In the genomic region with DNA sequence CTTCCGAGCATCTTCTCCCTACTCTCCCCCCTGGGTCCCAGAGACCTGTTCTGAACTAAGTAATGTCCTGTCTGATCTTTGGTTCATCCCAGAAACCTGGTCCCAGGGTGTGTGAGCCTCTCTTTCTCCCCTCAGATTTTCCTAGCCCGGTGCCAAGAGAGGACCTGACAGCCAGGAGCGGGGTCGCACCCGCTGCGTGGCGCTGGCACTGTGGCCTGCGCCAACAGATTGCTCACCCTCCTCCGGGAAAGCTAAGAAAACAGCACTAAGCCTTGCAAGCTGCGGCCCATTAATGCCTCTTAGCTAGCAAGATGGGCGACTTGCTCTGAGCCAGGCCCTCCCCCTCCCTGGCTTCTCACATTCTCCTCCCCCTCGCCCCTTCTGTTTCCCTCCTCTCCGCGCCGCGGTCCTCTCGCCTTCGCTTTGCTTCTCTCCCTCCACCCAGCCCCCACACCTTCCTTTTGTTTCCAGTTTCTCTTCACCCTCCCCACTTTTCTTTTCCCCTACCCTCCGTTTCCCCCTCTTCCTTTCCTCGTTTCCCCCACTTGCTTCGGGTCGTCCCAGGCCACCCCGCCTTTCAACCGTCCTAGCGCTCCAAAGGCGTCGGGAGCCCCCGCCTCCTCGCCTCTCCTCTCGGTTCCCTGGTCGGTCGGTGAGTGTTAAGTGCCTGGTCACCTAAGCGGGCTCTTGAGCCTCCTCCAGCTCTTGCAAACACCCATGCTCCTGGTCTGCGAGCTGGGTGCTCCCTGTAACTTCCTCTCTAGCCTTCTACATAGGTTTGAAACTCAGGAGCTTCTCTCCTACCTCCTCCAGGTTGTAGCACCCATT, we compare ENCODE assay signal across 8 mouse cellular contexts. TPM values are rescaled to one million over a fixed set of nuclear protein-coding genes. Genes with fewer than 3 reads are reported as not detected.
A peak's percentile ranks its signal among the peaks of the same experiment; 100 is the strongest.
DNase-seq lines count a peak whose midpoint lies in the region; ATAC-seq and TF ChIP-seq lines count a peak whose summit lies in the region.

No protein-coding gene starts in this region.

- H3K4me1 ChIP-seq in ES-E14 (ENCODE audit: control insufficient read depth in 2 of 2, insufficient read depth in 2 of 2, low read length in 2 of 2, poor library complexity in 1 of 2) = peaks cover 0 to 3% of the 10 kb centered on the region in 2 experiments; a peak in 1 of 4 replicates
- peaks cover 5% of the 10 kb centered on the region; the same call in 1 of the 2 replicates for H3K4me1 ChIP-seq in embryonic facial prominence, embryonic 11.5 days (ENCODE audit: control insufficient read depth, insufficient read depth, low read length)
- H3K4me1 ChIP-seq in hindbrain, postnatal 0 days (ENCODE audit: insufficient read depth, low read length) = 0 out of 2 replicates have a peak, but pooled peaks cover 8% of the 10 kb centered on the region
- H3K4me1 ChIP-seq in liver, embryonic 14.5 days (replicated peaks; ENCODE audit: control insufficient read depth in 2 of 2, insufficient read depth in 2 of 2, low read length in 1 of 2) = no peaks in the 10 kb centered on the region

- in situ Hi-C loops in ES-E14 (cut with MboI; ENCODE audit: low sequenced_read_pairs in 2 of 2, unreplicated experiment in 2 of 2) = no loop called here

- H3K4me2 ChIP-seq in embryonic facial prominence, embryonic 11.5 days (ENCODE audit: low read depth, low read length) = peak overlapping the region; percentile 57
- peak overlapping the region; percentile 59 for H3K4me2 ChIP-seq in hindbrain, postnatal 0 days (ENCODE audit: low read depth, low read length)
- peak overlapping the region; percentile 39 for H3K4me2 ChIP-seq in liver, embryonic 14.5 days (ENCODE audit: low read depth)

- TF ChIP-seq CTCF in gastrocnemius, adult 2 months (IDR thresholded peaks at IDR 0.05) = no peak
- no peak for TF ChIP-seq CTCF in hindbrain, postnatal 0 days (IDR thresholded peaks at IDR 0.05; ENCODE audit: low read depth)
- TF ChIP-seq CTCF in liver, embryonic 14.5 days (IDR thresholded peaks at IDR 0.05; ENCODE audit: low read depth) = no peak

- H3K27ac ChIP-seq in gastrocnemius, adult 2 months = 0 out of 2 replicates have a peak overlapping the region, but pooled peaks have one; percentile 12
- H3K27ac ChIP-seq in ES-E14 (ENCODE audit: insufficient read depth, low read depth, low read length, poor library complexity, severe bottlenecking) = no peak overlapping the region
- H3K27ac ChIP-seq in embryonic facial prominence, embryonic 11.5 days (replicated peaks; ENCODE audit: low read depth, low read length) = peak overlapping the region; percentile 20; the same call in 1 of the 2 replicates
- peak overlapping the region; percentile 78 for H3K27ac ChIP-seq in hindbrain, postnatal 0 days
- no peak overlapping the region for H3K27ac ChIP-seq in liver, embryonic 14.5 days

- no peaks in the 10 kb centered on the region for H3K9me3 ChIP-seq in ES-E14 (ENCODE audit: control insufficient read depth, insufficient read depth, low read depth, low read length)
- no peaks in the 10 kb centered on the region for H3K9me3 ChIP-seq in embryonic facial prominence, embryonic 11.5 days (replicated peaks; ENCODE audit: control insufficient read depth, low read length)
- no peaks in the 10 kb centered on the region for H3K9me3 ChIP-seq in hindbrain, postnatal 0 days (ENCODE audit: low read length)
- no peaks in the 10 kb centered on the region for H3K9me3 ChIP-seq in liver, embryonic 14.5 days (ENCODE audit: control insufficient read depth, low read length)

- H3K27me3 ChIP-seq in embryonic facial prominence, embryonic 11.5 days (ENCODE audit: control insufficient read depth, insufficient read depth, low read length) = peaks cover 73% of the 10 kb centered on the region
- H3K27me3 ChIP-seq in hindbrain, postnatal 0 days (ENCODE audit: insufficient read depth, low read length) = peaks cover 34% of the 10 kb centered on the region
- peaks cover 92% of the 10 kb centered on the region for H3K27me3 ChIP-seq in liver, embryonic 14.5 days (ENCODE audit: control insufficient read depth, insufficient read depth, low read length)

- WGBS in embryonic facial prominence, embryonic 11.5 days = 0% methylated on average over 34 of the region's 34 CpGs
- 0% methylated on average over 34 of the region's 34 CpGs for WGBS in hindbrain, postnatal 0 days
- WGBS in liver, embryonic 14.5 days (ENCODE audit: insufficient replicate concordance) = under 1% methylated on average over 34 of the region's 34 CpGs

- H3K36me3 ChIP-seq in ES-E14 (ENCODE audit: control insufficient read depth, insufficient read depth, low read length, poor library complexity, severe bottlenecking) = no peaks in the 10 kb centered on the region
- H3K36me3 ChIP-seq in embryonic facial prominence, embryonic 11.5 days (replicated peaks; ENCODE audit: control insufficient read depth, insufficient read depth, low read depth, low read length) = no peaks in the 10 kb centered on the region
- no peaks in the 10 kb centered on the region for H3K36me3 ChIP-seq in hindbrain, postnatal 0 days (ENCODE audit: insufficient read depth, low read length)
- no peaks in the 10 kb centered on the region for H3K36me3 ChIP-seq in liver, embryonic 14.5 days (replicated peaks; ENCODE audit: control insufficient read depth, insufficient read depth, low read depth)

- no peak for TF ChIP-seq EP300 in liver, embryonic 14.5 days (IDR thresholded peaks at IDR 0.05; ENCODE audit: low read depth)

- H3K4me3 ChIP-seq in gastrocnemius, adult 2 months = peak overlapping the region; percentile 52
- H3K4me3 ChIP-seq in ES-E14 (ENCODE audit: insufficient read depth in 1 of 2, low read depth in 1 of 2, low read length in 2 of 2, poor library complexity in 1 of 2, severe bottlenecking in 1 of 2) = peak overlapping the region; percentile 28 to 56
- peak overlapping the region; percentile 30 for H3K4me3 ChIP-seq in embryonic facial prominence, embryonic 11.5 days (ENCODE audit: low read depth, low read length)
- peak overlapping the region; percentile 22 for H3K4me3 ChIP-seq in hindbrain, postnatal 0 days (ENCODE audit: low read length)
- H3K4me3 ChIP-seq in liver, embryonic 14.5 days (ENCODE audit: insufficient read depth in 1 of 2, low read depth in 2 of 2, low read length in 2 of 2) = peak overlapping the region in 1 of 2 experiments; percentile 22; a peak in 1 of 4 replicates

- intact Hi-C loops in gastrocnemius, adult 2 months (cut with DNase I) = no loop called here

- peak; percentile 27 for DNase-seq in gastrocnemius, adult 2 months
- DNase-seq in gastrocnemius, postnatal 10 days = no peak
- DNase-seq in ES-E14 (ENCODE audit: low read depth, low spot score) = no peak
- peak; percentile 74 for DNase-seq in embryonic facial prominence, embryonic 11.5 days (ENCODE audit: low spot score)
- peak; percentile 86 for DNase-seq in hindbrain, postnatal 0 days (ENCODE audit: low spot score)
- no peak for DNase-seq in liver, embryonic 14.5 days (ENCODE audit: low read depth in 3 of 3, low spot score in 3 of 3)
- DNase-seq in right cerebral cortex, adult 18-20 months = peak; percentile 79
- no peak for DNase-seq in ovary, postnatal 14 days (ENCODE audit: low spot score)

- no peak overlapping the region for H3K9ac ChIP-seq in ES-E14 (ENCODE audit: insufficient read depth, low read depth, low read length, poor library complexity, severe bottlenecking)
- peak overlapping the region; percentile 41 for H3K9ac ChIP-seq in embryonic facial prominence, embryonic 11.5 days (replicated peaks; ENCODE audit: low read length)
- H3K9ac ChIP-seq in hindbrain, postnatal 0 days (replicated peaks; ENCODE audit: low read length) = peak overlapping the region; percentile 40
- no peak overlapping the region for H3K9ac ChIP-seq in liver, embryonic 14.5 days (replicated peaks)

- ATAC-seq in embryonic facial prominence, embryonic 11.5 days (replicated peaks; ENCODE audit: insufficient number of reproducible peaks, low FRiP score, low TSS enrichment, low read depth) = peak; percentile 31; the same call in 1 of the 2 replicates
- ATAC-seq in hindbrain, postnatal 0 days = peak; percentile 58
- no peak for ATAC-seq in liver, embryonic 14.5 days (ENCODE audit: insufficient read depth)

TF ChIP-seq in ES-E14, 5 proteins besides CTCF, POLR2A, EP300 and RAD21:
- TF ChIP-seq ZC3H11A (IDR thresholded peaks at IDR 0.05; ENCODE audit: borderline replicate concordance, low read depth, low read length) = no peak
- TF ChIP-seq ZNF384 (IDR thresholded peaks at IDR 0.05; ENCODE audit: low read depth, low read length) = no peak
- TF ChIP-seq CHD2 (IDR thresholded peaks at IDR 0.05; ENCODE audit: low read depth, low read length) = no peak
- no peak for TF ChIP-seq MAFK (IDR thresholded peaks at IDR 0.05; ENCODE audit: insufficient read depth, low read depth, low read length)
- TF ChIP-seq HCFC1 (IDR thresholded peaks at IDR 0.05; ENCODE audit: borderline replicate concordance, insufficient read depth, low read length) = no peak
TF ChIP-seq in ES-E14: peak in this region for 0.

RNA-seq across cellular contexts. Expression of a gene that starts 7.8 kb away (rescaled TPM):
- total RNA-seq in gastrocnemius, adult 2 months (2021) = under 1 TPM; 0.92 to 0.98 TPM
- 1 to 10 TPM; 3.2 to 3.3 TPM for total RNA-seq in gastrocnemius, postnatal 10 days (2021)
- 0.27 TPM in 1 of 2 replicates, not detected in the other for total RNA-seq in ES-E14 (2012; rRNA removed)
- polyA plus RNA-seq in embryonic facial prominence, embryonic 11.5 days (2014; fragmentation: Nextera tagmentation; extraction: Ambion mirVana) = 11.5 and 13.0 TPM in 2 replicates
- total RNA-seq in hindbrain, postnatal 0 days (2014; rRNA removed) = 112 and 125 TPM in 2 replicates
- polyA plus RNA-seq in hindbrain, postnatal 0 days (2015; fragmentation: Nextera tagmentation; extraction: Ambion mirVana) = 73.8 and 76.0 TPM in 2 replicates
- polyA plus RNA-seq in liver, embryonic 14.5 days (2012; rRNA removed) = 17.6 and 19.6 TPM in 2 replicates
- 32.3 TPM in 2 replicates for polyA plus RNA-seq in liver, embryonic 14.5 days (2014; fragmentation: Nextera tagmentation; extraction: Ambion mirVana)

Comparison
In these comparisons a context has a peak if more than half of its experiments do, and no peak if none do; other contexts are left out.
1. DNase-seq: peak in gastrocnemius, adult 2 months (single experiment), embryonic facial prominence, embryonic 11.5 days (single experiment), hindbrain, postnatal 0 days (single experiment) and right cerebral cortex, adult 18-20 months (single experiment); none in gastrocnemius, postnatal 10 days (single experiment), ES-E14 (single experiment), liver, embryonic 14.5 days (0 of 3) and ovary, postnatal 14 days (single experiment).
2. H3K27ac ChIP-seq: peak in gastrocnemius, adult 2 months (single experiment), embryonic facial prominence, embryonic 11.5 days (single experiment) and hindbrain, postnatal 0 days (single experiment); none in ES-E14 (single experiment) and liver, embryonic 14.5 days (single experiment).
3. H3K9ac ChIP-seq: peak in embryonic facial prominence, embryonic 11.5 days (single experiment) and hindbrain, postnatal 0 days (single experiment); none in ES-E14 (single experiment) and liver, embryonic 14.5 days (single experiment).
4. RNA of a gene that starts 7.8 kb away (total RNA-seq): 112 to 125 TPM in hindbrain, postnatal 0 days; 3.2 to 3.3 TPM in gastrocnemius, postnatal 10 days, 0.92 to 0.98 TPM in gastrocnemius, adult 2 months and 0.27 TPM in ES-E14; every median in the first group is over 10 times any median in the second.
5. Peak in every context shown above with its lines, with median percentiles within 50 percentile points of each other: H3K4me2 ChIP-seq.